Mouse (Mus musculus) heart, adult 18-20 months (tissue): ENCODE measurements around the gene Sertad3. TPM values are rescaled to one million over a fixed set of nuclear protein-coding genes. Genes with fewer than 3 reads are reported as not detected.

ENCODE experiments used
- DNase-seq, 2 experiments: peaks; one replicate each; pipeline ENCODE4 v3.0.0; 2021 to 2022; ENCODE audit warnings: mixed read lengths in 1 of 2
- long read RNA-seq, 2 experiments: library from polyadenylated mRNA; stranded (forward); transcript quantifications; one replicate each; pipeline ENCODE4 v2.0.0; 2021
- total RNA-seq, 2 experiments: library from RNA; stranded (reverse); gene quantifications; 2 replicates each; pipeline ENCODE4 v1.2.3; 2021

Gene Sertad3
- 1 to 10 TPM; 3.3 to 4.3 TPM for total RNA-seq
- long read RNA-seq, experiment 1, partial matches to known transcripts: 2 of 5 reads
- long read RNA-seq, experiment 1, other reads (novel, unspliced or antisense): 0 of 5 reads
- long read RNA-seq, experiment 2, partial matches to known transcripts: 0 of 3 reads
- long read RNA-seq, experiment 2, other reads (novel, unspliced or antisense): 0 of 3 reads

DNA sequence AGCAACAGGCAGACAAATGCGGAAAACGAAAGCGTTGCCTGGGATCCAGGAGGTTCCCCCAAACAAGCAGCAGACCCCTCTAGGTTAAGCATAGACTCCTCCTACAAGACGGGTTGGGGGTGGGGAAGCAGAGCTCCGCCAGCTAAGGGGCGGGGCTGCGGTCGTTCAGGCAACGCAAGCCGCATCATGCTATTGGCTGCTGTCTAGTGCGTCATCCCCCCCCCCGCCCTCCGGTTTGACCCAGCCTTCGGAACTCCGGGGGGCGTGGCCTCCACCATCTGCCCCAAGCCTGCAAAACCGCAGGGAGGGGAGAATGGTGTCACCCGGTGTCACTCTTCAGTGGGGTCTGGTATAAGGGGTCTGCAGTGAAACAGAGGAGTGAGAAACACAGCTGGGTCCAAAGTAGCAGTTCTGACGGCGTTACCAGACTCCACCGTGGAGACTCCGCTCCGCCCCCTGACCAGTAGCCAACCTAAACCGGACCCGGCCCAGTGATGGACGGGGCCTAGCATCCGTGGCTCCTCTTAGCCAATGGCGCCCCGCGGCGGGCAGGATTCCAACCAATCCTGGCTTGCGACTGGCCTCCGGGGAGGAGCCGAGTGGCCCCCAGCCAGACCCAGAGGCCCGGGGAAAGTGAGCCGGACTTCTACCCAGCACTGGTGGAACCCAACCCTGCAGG, at the start of gene Sertad3:
TSS of gene Sertad3 (plus strand) at position 613 of the 679 bp plus-strand sequence.
- peak; percentile 99 for DNase-seq

DNA sequence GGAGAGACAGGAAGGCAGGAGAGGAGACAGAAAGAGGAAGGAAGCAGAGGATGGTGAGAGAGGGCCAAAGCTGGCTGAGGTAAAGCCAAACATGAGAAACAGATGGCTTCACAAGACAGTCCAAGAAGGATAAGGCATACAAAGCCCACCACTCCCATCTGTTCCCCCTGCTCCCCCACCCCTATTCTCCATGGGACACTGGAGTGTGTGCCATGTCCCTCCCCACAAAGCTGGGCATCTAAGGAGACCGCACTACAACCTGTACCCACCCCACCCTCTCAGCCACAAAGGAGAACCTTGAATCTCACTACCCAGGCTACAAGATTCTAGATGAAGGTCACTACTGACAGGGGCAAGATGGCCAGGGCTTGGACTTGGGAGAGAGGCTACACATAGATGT, 46.2 kb upstream of the Sertad3 start:
- DNase-seq: no peak

DNA sequence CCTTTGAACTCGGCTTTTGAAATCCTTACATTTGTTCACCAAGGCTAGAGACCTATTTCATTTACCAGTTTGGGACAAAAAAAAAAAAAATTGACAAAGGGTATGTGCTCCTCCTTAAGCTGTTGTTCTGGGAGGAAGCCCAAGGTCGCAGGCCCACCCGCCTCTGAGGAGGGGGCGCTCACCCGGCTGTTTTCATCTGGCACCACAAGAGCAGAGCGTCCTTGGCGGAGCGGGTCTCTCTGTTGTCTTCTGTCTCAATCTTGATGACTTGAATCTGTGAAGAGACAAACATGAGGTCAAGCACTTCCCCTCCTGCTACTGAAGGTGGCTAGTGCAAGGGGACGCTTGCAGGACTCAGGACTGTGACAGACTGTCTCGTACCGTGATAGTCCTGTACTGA, 45.6 kb upstream of the Sertad3 start:
- DNase-seq: no peak

DNA sequence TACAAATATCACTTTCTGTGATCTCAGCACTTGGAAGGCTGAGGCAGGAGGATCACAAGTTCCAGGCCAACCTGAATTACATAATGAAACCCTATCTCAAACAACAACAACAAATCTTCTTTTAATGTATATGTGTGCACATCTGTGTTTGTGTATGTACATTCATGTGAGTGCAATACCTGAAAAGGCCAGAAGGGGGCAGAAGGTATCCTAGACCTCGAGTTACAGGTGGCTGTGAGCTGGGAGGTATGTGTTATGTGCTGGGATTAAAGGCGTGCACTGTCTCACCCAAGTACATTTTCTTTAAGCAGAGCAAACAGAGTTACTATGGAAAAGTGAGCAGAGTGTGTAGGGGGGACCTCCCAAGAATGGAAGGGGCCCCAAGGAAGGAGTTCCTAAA, 44.4 kb upstream of the Sertad3 start:
- no peak for DNase-seq

DNA sequence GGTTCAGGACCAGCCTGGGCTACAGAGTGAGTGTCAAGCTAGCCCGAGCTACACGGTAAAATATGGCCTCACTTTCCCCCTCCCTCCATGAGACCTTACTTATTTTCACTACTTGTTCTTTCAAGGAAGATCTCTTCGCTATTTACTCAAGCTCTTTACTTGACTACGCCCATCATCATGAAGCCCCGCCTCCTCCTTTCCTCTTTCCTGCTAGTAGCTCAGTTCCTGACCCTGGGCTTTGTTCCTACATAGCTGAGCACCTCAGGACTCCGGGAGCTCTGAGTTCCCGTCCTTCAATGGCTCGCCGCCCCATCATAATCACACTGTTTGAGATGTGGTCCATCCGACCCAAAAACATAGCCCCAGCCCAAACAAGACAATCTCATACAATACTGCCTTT, 40.2 kb upstream of the Sertad3 start:
- DNase-seq: no peak

DNA sequence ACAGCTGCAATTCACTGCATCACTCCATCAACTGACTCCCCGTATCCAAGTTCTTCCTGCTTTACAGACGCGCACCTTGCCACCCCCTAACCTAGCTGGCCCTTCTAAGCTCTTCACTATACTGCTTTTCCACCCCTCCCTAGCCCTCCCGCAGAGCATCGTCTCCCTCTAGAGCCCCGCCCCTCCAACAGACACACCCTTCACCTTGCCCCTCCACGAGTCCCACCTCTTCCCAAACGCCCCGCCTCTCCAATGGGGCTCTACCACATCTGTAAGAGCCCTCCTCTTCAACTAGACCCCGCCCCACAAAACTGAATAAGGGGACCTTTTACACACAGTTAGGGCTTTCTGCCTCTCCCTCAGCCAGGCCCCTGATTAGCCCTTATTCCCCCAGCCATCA, 39.8 kb upstream of the Sertad3 start:
- DNase-seq: no peak

DNA sequence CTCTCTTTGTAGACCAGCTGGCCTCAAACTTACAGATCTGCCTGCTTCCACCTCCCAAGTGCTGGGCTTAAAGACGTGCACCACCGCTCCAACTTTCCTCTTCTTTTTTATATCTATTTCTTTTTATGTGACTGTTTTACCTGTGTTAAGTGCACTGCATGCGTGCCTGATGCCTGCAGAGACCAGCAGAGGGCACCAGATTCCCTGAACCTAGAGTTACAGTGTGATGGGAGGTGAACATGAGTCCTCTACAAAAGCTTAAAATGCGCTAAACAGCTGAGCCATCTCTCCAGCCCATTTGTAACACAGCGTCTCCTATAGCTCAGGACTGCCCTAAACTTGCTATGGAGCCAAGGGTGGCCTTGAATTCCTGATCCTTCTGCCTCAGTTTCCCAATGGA, 36.0 kb upstream of the Sertad3 start:
- DNase-seq: peak in 1 of 2 experiments; percentile 15

DNA sequence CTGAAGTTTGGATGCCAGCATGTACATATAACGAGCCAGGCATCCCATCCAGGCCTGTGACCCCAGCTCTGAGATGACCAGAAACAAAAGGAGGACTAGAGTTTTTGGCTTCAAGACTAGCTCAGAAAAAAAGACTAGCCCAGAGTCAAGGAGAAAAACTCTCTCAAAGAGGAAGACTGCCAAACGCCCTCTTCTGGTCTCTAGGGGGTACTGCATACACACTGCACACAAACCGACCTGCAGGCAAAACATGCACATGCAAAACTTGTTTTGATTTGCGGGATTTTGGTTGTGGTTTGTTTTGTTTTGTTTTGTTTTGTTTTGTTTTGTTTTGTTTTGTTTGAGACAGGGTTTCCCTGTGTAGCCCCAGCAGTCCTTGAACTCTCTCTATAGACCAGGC, 33.6 kb upstream of the Sertad3 start:
- no peak for DNase-seq

DNA sequence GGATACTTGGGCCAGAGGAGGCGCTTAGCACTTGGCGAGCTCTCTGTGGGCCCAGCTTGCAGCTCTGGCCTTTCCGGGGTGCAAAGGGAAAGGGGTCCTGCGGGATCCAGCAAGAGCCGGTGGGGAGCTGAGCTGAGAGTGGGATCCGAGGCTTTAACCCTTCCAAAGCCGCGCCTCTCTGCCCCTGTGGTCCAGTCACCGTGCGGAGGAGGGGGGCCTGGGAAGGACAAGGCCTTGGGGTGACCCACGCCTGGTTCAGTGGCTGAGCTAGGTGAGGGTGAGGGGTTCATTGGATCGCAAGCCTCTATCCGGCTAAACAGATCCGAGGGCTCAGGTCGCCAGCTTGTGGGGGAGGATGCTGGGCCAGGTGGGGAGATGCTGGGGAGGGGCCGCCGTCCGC, 27.5 kb upstream of the Sertad3 start:
- DNase-seq: peak in 1 of 2 experiments; percentile 10

DNA sequence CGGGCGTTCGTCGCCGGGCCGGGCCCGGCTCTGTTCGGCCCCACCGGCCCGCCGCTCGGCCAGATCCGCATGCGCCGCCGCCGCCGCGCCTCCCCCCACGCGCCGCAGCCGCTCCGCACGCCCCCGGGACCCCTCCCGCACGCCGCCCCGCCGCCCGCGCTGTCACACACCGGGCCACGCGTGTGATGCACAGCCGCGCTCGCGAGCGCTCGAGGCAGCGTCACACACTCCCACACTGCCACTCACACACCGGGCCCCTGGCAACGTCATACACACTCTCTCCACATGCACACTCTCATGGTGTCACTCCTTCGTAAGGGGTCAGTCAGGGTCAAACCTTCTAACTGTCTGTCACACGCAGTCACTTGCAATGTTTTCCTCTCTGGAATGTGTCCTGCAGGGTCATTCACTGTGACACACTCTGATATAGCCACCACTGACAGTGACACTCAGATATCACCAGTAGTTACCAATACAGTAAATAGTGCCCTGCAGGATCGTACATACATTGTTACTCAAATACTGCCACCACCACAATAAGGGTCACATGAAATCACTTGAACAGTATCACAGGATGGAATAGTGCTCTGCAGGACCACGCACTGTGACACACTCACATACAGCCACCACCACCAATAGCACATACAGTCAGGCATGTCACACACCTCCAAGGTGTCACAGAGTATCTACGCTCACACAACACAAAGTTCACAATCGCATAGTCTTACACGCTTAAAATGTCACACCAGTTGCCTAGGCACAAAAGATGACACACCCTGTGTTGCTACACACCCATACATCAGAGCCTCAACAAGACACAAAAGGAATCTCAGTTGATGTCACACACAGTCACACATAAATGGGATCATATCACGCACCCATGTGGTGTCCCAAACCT, 26.8 kb upstream of the Sertad3 start:
- DNase-seq: peak; percentile 12 to 36

DNA sequence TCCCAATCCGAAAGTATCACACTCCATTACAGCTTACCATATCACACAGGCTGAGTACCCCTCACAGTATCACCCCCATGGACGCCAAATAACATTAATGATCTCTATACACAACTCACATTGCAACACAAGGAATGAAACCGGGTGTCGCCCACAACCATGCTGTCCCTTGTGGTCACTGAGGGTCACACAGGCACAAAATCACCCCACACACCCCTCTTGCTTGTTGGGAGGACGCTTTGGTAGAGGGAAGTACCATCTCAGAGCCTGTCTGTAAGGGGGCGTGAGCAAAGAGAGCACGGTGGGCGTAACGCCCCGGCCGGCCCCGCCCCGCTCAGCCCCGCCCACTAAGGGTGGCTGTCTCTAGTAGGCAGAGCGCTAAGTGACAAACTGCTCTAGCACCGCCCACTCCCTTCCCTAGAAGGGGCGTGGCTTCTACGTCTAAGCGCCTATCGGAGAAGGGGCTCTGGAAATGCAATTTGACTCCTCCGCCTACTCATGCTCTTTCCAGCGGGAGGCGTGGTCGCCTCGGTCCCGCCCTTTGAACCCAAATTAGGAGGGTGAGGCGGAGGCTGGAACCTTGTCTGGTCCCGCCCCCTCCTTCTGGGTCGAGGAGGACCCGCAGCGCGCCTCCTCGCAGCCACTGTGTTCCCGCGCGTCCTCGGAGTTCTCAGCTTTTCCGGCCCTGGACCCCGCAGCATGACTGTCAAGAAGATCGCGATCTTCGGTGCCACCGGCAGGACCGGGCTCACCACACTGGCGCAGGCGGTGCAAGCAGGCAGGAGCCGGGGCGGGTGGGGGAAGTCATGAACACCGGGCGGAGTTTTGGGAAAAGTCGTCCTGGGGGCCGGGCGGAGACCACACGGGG, 25.9 kb upstream of the Sertad3 start, which contains the start of the genes Sptbn4 and Blvrb:
TSS of gene Sptbn4 (minus strand) at position 268 of the 868 bp plus-strand sequence.
TSS of gene Blvrb (plus strand) at position 560 of the 868 bp plus-strand sequence.
- DNase-seq: peak; percentile 98 to 100

DNA sequence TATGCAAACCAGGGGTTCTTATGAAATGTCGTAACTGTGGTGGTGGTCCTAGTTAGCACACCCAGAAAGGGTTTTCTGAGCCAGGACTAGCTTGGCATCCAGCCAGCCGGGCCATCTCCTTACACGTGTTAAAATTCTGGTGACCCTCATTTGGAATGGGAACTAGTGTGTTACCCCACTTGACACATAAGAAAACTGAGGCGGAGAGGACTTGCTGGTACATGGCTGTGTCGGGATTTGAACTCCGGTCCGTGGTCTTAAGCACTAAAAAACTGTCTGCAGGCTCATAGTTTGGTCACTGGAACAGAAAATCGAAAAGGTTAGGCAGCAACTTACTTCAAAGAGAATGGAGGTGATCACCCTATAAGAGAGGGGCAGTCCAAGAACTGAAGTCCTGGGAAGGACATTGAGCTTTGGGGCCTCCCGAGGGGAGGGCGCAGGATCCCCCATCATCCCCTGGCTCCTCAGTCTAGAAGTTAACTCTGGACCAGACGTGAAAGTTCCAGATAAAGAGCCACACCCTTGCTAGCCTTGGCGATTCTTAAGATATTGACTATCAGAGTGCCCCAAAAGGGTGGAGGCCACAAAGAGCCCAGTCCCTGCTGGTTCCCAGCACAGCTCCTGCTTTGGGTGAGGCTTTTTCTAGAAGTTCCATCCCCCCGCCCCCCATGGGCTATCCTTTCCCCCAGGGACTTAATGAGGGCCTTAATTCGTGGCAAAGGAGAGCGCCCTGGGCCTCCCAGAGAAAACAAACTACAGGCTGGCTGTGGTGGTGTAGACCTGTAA, 25.0 kb upstream of the Sertad3 start:
- no peak for DNase-seq

DNA sequence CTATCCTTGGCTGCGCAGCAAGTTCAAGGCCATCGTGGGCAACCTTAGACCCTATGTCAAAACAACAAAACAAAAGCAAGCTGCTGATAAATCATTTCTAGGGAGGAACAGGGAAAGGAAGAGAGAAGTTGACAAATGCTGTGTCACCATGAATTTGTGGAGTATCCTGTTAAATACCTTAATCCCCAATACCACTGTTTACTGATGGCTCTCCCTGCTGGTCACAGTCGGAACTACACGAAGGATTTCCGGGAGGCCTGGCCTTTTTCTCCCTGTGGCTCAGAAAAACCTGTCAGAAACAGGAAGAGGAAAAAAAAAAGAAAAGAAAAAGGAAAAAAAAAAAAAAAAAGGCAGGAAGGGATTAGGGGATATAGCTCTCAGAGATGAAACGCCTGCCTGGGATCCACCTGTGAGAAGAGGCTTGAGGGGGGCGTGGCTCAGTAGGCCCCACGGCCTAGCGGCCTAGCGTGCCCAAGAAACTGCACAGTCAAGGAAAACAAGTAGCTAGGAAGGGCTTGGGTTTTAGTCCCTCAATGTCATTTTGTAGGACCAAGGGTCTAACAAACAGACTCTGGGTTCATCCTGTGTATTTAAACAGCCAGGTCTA, 24.2 kb upstream of the Sertad3 start:
- peak; percentile 76 to 89 for DNase-seq

DNA sequence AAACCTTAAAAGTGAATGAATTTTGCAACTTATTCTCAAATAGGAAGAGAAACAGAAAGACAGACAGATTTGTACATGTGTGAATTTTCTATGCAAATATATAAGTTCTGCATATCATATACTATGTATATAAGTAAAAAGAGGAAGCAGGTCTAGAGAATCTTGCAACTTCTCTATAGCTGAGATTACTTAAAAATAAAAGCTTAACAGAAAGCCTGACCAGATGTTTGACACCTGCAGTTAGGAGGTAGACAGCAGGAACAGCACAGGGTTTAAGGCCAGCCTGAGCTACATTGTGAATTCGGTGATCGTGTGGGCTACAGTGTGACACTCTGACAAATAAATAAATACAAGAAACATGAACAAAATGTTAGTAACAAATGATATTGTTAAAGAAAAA, 22.2 kb upstream of the Sertad3 start:
- DNase-seq: no peak

DNA sequence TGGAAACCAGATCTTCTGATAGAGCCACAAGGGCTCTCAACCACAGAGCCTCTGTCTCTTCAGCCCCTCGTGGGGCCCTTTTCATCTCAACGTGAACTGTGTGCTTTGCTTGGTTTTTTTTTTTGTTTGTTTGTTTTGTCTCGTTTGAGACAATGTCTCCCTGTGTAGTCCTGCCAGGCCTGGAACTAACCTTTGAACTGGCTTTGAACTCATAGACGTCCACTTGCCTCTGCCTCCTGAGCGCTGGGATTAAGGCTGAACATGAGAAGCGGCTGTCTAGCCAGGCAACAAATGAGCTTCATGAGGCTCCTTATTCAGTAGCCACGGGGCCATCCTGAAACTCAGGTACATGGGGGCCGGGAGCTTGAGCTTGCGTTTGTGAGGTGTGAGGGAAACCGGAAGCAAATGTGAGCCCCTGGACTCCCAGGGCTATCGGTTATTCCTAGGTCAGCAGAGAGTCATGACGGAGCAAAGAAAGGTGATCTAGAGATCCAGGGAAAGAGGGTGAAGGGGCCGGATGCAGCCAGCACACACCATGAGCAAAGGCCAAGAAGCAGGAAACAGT, 21.3 kb upstream of the Sertad3 start:
- no peak for DNase-seq

DNA sequence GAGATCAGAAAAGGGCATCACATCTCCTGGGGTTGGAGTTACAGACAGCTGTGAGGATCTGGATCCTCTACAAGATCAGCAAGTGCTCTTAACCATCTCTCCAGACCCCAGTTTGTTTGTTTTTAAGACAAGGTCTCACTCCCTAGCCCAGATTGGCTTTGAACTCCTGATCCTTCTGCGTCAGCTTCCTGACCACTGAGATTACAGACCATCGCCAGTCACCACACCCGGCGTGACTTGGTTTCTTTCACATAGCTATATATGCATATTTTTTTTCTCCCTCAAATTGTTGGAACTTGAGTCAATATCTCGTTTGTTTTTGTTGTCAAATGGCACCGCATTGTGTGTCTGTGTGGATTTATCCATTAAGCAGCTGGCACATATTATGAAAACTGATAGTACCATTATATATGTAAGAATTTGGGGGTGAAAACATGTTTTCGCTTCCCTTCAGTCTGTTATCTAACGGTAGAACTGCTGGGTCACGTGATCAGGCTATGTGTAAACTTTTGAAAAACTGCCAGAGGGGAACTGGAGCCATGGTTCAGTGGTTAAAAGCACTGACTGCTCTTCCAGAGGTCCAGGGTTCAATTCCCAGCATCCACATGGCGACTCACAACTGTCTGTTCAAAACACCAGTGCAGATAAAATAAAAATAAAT, 19.0 kb upstream of the Sertad3 start:
- no peak for DNase-seq

DNA sequence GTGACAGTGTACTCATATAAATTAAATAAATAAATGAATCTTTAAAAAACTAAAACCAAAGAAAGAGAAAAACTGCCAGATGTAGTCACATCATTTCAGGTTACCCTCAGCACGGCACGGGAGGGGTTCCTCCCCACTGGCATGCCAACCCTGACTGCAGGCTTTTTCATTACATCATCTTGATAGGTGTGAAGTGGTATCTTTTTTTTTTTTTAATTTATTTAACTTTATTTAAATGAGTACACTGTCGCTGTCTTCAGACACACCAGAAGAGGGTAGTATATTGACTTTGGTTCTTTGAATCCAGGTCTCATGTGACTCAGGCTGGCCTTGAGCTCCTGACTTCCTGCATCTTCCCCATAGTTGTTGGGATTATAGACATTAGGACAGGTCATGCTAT, 18.3 kb upstream of the Sertad3 start:
- no peak for DNase-seq

DNA sequence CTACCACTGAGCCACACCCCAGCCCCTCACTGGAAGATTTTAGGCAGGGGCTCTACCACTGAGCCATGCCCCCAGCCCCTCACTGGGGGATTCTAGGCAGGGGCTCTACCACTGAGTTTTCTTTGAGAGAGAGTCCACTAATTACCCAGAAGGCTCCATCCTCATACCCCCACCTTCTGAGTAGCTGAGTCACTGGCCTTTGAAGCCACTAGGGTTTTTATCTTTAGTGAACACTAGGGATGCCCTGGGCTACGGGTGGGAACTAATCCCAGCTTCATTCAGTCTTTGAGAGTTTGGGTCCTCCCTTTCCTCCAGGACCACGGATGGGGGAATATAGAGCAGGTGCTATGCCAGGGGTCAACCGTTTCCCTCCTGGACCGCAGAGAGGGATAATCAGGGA, 15.0 kb upstream of the Sertad3 start:
- DNase-seq: no peak

DNA sequence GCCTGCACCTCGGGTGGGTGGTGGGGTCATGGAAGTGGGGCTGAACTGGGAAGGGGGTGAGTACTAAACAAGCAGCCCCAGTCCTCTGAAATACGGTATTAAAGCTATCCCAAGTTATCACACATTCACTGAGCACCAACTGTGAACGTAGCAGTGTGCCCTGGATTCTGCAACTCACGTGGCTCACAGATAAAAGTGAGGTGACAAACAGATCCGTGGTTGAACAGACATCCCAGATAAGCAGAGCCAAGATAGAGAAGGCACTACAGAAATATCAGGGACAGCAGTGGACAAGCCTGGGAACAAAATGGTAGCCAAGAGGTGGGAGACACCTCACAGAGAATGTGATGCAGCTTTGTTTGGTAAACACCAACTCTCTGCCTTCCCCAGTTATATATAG, 13.9 kb upstream of the Sertad3 start:
- DNase-seq: no peak

DNA sequence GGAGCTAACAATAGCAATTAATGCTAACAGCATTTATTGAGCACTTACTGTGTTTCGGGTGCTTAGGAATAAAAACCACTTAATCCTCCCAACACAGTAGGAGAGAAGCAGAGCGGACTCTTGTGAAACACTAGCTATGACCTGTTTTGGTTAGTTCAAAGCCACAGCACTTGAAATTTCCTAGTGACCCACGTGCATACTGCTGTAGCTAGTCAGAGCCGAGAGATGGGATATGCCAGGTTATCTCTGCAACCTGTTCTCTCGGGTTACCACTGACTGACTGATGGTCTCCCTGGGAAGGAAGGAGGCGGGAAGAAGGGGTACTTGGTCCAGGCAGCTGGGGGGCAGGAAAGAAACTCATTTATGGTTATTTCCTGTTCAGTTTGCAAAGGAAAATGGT, 13.1 kb upstream of the Sertad3 start:
- no peak for DNase-seq
